Mouse (Mus musculus) erythroblast, embryonic 14.5 days (primary cell): Measurements from ENCODE around the gene Sec24b. TPM values are rescaled to one million over a fixed set of nuclear protein-coding genes. Genes with fewer than 3 reads are reported as not detected.

Experiments
- H3K27me3 ChIP-seq: 2 replicates; pipeline ENCODE4 v1.6.1; 2012; ENCODE audit warnings: inconsistent platforms; ENCODE audit not compliant: control insufficient read depth
- H3K36me3 ChIP-seq: 2 replicates; pipeline ENCODE4 v1.6.1; 2012; ENCODE audit warnings: mild to moderate bottlenecking, inconsistent platforms; ENCODE audit not compliant: control insufficient read depth
- H3K4me1 ChIP-seq: 2 replicates; pipeline ENCODE4 v1.6.1; 2012; ENCODE audit warnings: inconsistent platforms; ENCODE audit not compliant: control insufficient read depth
- H3K4me3 ChIP-seq: replicated peaks from 2 replicates; pipeline ENCODE3; 2012; ENCODE audit warnings: moderate library complexity, mild to moderate bottlenecking, inconsistent platforms
- H3K9me3 ChIP-seq: 2 replicates; pipeline ENCODE4 v1.6.1; 2012; ENCODE audit warnings: low read length, inconsistent platforms, mixed read lengths; ENCODE audit not compliant: control insufficient read depth
- GATA1 ChIP-seq: IDR thresholded peaks from 2 replicates; pipeline ENCODE4 v1.6.1; 2012; ENCODE audit warnings: low read length, inconsistent platforms, mixed read lengths
- TAL1 ChIP-seq: IDR thresholded peaks from 3 replicates; pipeline ENCODE4 v1.6.1; 2012; ENCODE audit warnings: low read length, inconsistent platforms, mixed read lengths
- polyA plus RNA-seq: library from polyadenylated mRNA; stranded (reverse); fragments of >175 nt; gene quantifications from 2 replicates; pipeline ENCODE4 v1.2.3, GENCODE M21; 2012

Gene Sec24b
- polyA plus RNA-seq, 1 experiment = 1.8 TPM

DNA sequence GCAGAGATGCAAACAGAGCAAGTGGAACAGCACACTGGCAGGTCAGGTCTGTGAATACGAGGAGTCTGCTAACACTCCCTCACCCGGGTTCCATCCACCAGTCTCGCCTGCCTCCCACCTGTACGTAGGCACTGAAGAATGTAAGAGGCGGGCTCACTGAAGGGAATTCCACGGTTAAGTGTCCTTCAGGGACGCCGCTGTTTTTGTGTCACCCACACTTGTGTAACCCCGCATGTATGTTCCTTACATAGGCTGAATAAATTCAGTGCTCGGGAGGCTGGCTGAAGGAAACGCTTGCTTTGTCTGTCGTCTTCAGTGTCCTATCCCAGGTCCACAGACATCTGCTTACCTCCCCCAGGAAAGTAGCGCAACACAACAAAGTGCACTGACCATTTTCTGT, 74.1 kb downstream of the Sec24b start:
- TF ChIP-seq TAL1 (no peak), GATA1 (no peak)
- Histone ChIP-seq H3K4me1 (no peaks in the 10 kb centered on the region), H3K9me3 (no peaks in the 10 kb centered on the region), H3K36me3 (peaks cover 87% of the 10 kb centered on the region), H3K27me3 (no peaks in the 10 kb centered on the region), H3K4me3 (no peak overlapping the region)

GRCm38 (mm10) chr3:129985335-129985734, 76.0 kb downstream of the Sec24b start:
- Histone ChIP-seq H3K4me3 (no peak overlapping the region), H3K36me3 (peaks cover 78% of the 10 kb centered on the region), H3K4me1 (no peaks in the 10 kb centered on the region), H3K9me3 (no peaks in the 10 kb centered on the region), H3K27me3 (no peaks in the 10 kb centered on the region)
- TF ChIP-seq GATA1 = no peak
- TF ChIP-seq TAL1 = no peak

- TF ChIP-seq GATA1 = no peak
- no peak for TF ChIP-seq TAL1
- Histone ChIP-seq H3K27me3 (no peaks in the 10 kb centered on the region), H3K9me3 (no peaks in the 10 kb centered on the region), H3K4me1 (no peaks in the 10 kb centered on the region), H3K36me3 (peaks cover 72% of the 10 kb centered on the region), H3K4me3 (no peak overlapping the region)
These were observed 76.6 kb downstream of the Sec24b start for GRCm38 (mm10) chr3:129984797-129985196.

DNA sequence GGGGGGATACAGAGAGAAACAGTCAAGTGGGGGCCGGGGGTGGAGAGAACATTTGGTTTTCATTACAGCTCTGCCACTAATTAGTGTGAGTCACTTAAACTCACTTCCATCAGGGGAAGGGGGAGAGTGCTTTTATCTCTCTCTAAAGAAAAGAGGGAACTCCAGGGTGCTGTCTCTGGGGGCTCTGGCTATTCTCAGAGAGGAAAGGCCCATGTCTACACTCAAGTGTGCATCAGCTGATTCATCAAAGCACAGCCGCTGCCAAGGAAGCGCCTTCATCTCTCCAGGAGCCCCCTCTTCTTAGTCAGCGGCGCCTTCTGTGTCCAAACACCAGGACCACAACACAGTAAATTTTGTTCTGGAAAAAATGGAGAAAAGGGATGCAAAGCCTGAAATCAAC, 79.1 kb downstream of the Sec24b start:
- Histone ChIP-seq H3K4me1 (no peaks in the 10 kb centered on the region), H3K27me3 (no peaks in the 10 kb centered on the region), H3K4me3 (no peak overlapping the region), H3K9me3 (no peaks in the 10 kb centered on the region), H3K36me3 (peaks cover 48% of the 10 kb centered on the region)
- TF ChIP-seq TAL1 (no peak), GATA1 (no peak)

- Histone ChIP-seq H3K9me3 (no peaks in the 10 kb centered on the region), H3K27me3 (no peaks in the 10 kb centered on the region), H3K4me1 (no peaks in the 10 kb centered on the region), H3K36me3 (peaks cover 43% of the 10 kb centered on the region), H3K4me3 (no peak overlapping the region)
- no peak for TF ChIP-seq GATA1
These were observed 79.6 kb downstream of the Sec24b start for GRCm38 (mm10) chr3:129981756-129982155.

- TF ChIP-seq GATA1 = no peak
- no peak for TF ChIP-seq TAL1
- Histone ChIP-seq H3K4me3 (no peak overlapping the region), H3K36me3 (peaks cover 23% of the 10 kb centered on the region), H3K27me3 (no peaks in the 10 kb centered on the region), H3K4me1 (no peaks in the 10 kb centered on the region), H3K9me3 (no peaks in the 10 kb centered on the region)
These were observed 81.8 kb downstream of the Sec24b start for GRCm38 (mm10) chr3:129979510-129979909.

DNA sequence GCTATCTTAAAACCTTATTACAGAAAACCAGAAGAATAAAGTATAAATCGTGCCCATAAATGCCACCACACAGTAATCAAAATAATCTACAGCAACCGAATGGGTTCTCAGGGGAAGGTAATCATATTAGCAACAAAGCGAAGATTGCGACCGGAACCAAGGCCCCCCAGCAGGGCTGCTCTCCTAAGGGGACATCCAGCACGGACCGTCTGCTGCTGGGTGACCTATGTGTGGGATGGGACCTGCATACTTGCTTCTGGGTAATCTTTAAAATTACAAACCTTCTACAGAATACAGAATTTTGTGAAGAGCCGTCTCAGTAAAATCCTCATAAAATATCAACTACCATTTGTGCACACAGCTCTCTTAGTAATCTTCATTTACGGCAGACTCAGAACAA, 82.6 kb downstream of the Sec24b start:
- no peaks in the 10 kb centered on the region for H3K27me3 ChIP-seq
- TF ChIP-seq GATA1 (no peak), TAL1 (no peak)
- peaks cover 17% of the 10 kb centered on the region for H3K36me3 ChIP-seq
- no peaks in the 10 kb centered on the region for H3K4me1 ChIP-seq
- H3K4me3 ChIP-seq = no peak overlapping the region
- no peaks in the 10 kb centered on the region for H3K9me3 ChIP-seq

DNA sequence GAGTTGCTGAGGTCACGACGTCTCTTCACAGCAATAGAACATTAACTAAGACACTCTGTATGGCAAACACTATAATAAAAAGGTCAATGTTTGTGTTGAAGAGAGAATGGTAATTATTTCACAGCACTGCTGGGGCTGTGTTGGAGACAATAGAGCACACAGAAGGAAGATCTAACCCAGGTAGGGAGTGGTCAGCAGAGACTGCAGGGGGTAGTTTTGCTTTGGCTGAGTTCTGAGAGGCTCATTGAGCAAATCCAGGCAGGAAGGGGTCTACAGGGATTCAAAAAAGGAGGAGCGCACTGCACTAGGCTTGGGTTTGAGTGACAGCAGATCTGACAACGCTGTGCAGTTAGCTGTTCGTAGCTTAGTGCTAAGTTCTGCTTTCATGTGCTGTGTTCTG, 85.0 kb downstream of the Sec24b start:
- no peak for TF ChIP-seq GATA1
- Histone ChIP-seq H3K9me3 (peaks cover 3% of the 10 kb centered on the region; the same call in 1 of the 2 replicates), H3K4me3 (no peak overlapping the region), H3K4me1 (no peaks in the 10 kb centered on the region), H3K27me3 (no peaks in the 10 kb centered on the region), H3K36me3 (no peaks in the 10 kb centered on the region)

DNA sequence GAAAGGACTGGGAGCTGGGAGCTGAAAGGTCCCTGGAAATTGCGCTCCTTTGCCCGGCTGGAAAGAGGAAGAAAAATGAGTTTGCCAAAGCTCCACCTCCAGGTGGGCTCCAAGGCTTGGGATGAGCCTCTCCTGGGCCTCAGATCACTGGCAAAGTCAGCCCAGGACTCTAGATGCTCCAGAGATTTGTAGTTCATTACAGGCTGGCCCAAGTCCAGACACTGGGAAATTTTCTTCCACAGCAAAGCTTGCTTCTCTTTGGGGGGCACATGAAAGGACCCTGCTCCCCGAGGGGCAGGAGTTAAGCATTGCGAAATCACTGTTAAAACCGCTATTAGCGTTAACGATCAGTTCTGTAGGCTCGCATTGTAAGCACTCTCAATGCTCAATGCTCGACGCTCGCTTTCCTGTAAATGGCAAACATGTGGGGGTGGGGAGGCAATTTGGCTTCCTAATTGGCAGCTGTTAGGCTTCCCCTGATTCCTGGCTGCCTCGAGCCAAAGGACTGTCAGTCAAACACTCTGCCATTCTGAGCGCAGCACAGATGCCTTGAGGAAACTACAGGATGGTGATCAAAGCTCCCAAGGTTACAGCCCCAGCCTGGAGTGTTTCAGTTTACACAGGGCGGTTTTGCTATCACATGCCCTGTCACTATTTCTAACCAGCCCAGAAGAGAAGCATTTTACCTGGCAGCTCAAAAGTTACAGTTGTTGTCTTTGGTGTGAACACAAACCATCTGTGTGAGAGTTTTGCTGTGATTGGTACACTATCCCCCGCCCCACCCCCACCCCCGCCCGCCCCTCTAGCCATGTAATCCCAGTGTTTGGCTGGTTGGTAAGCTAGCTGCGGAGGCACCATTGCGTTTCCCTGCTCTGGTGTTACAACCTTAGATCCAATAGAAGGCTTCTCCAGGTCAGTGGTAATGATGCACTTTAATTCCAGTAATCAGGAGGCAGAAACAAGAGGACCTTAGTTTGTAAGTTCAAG, 90.5 kb downstream of the Sec24b start:
- Histone ChIP-seq H3K4me3 (peak overlapping the region; percentile 46), H3K9me3 (peaks cover 3% of the 10 kb centered on the region; the same call in 1 of the 2 replicates), H3K4me1 (peaks cover 14% of the 10 kb centered on the region), H3K36me3 (no peaks in the 10 kb centered on the region), H3K27me3 (peaks cover 20% of the 10 kb centered on the region)
- TF ChIP-seq GATA1 (no peak), TAL1 (no peak)
